Mouse (Mus musculus) stomach, postnatal 0 days (tissue): ENCODE results near the gene Fam184b.

ENCODE experiments used
- CTCF ChIP-seq: IDR thresholded peaks from 2 replicates; pipeline ENCODE4 v1.5.1; 2016; ENCODE audit warnings: antibody characterized with exemption, low read depth, mild to moderate bottlenecking, moderate library complexity
- EP300 ChIP-seq: optimal IDR thresholded peaks from 2 replicates; pipeline ENCODE3; 2016; ENCODE audit warnings: antibody characterized with exemption

GRCm38 (mm10) chr5:45521601-45522000, 117.8 kb downstream of the Fam184b start:
- TF ChIP-seq CTCF (no peak), EP300 (no peak)
